Comparison of ENCODE assay signal across 17 mouse cellular contexts in the genomic region with DNA sequence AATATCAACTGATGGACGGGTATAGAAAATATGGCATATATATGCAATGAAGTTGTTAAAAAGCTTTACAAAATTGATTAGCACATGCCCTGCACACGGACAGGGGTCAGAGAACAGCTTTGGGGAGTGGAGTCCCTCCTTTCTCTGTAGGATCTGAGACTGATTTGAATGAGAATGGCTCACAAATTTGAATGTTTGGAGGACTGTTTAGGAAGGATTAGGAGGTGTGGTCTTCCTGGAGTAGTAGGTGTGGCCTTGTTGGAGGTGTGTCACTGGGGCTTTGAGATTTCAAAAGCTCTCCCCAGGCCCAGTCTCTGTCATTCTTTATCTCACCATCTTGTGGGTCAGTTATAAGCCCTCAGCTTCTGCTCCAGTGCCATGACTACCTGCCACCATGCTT.
"Had no signal": no experiment of that assay in that cellular context is flagged by ENCODE, and none has a peak within 500 bp of the region (broad histone marks: within the 10 kb centered on the region; RNA-seq: fewer than 3 reads in every experiment).

No protein-coding gene starts in this region.

- H3K4me2 ChIP-seq: lung, embryonic 15.5 days; midbrain, embryonic 12.5 days; midbrain, embryonic 15.5 days; neural tube, embryonic 12.5 days; stomach, embryonic 15.5 days had no signal

- ATAC-seq: liver, postnatal 0 days; lung, postnatal 0 days; midbrain, embryonic 15.5 days had no signal

- H3K9ac ChIP-seq: liver, postnatal 0 days; lung, embryonic 15.5 days; midbrain, embryonic 12.5 days; midbrain, embryonic 15.5 days; neural tube, embryonic 12.5 days; stomach, embryonic 15.5 days had no signal

- H3K27ac ChIP-seq: lung, embryonic 15.5 days; macrophage; midbrain, embryonic 12.5 days; midbrain, embryonic 15.5 days; neural tube, embryonic 12.5 days; stomach, embryonic 15.5 days; stomach, postnatal 0 days had no signal

- H3K36me3 ChIP-seq: lung, embryonic 15.5 days; midbrain, embryonic 12.5 days; midbrain, embryonic 15.5 days; neural tube, embryonic 12.5 days; stomach, embryonic 15.5 days had no signal

- H3K4me3 ChIP-seq: lung, embryonic 15.5 days; megakaryocyte, embryonic 14.5 days; midbrain, embryonic 12.5 days; midbrain, embryonic 15.5 days; neural tube, embryonic 12.5 days; stomach, embryonic 15.5 days had no signal

- DNase-seq: liver, postnatal 0 days; lung, adult 2 months; lung, postnatal 14 days; lung, postnatal 36 days; right cerebral cortex, postnatal 14 days; thymus, adult 2 months; thymus, postnatal 25 days; thymus, postnatal 4 days had no signal

- H3K4me1 ChIP-seq: stomach, embryonic 15.5 days had no signal

- H3K27me3 ChIP-seq: midbrain, embryonic 15.5 days; stomach, embryonic 15.5 days had no signal

- H3K9me3 ChIP-seq: lung, embryonic 15.5 days; midbrain, embryonic 12.5 days; midbrain, embryonic 15.5 days; neural tube, embryonic 12.5 days; stomach, embryonic 15.5 days had no signal
